Mouse (Mus musculus) fat pad, adult 2 months (tissue): ENCODE measurements around the gene Sfmbt1.

Experiments
- DNase-seq: peaks from one replicate; pipeline ENCODE4 v3.0.0-alpha.2; 2011; ENCODE audit warnings: low read depth, low spot score; ENCODE audit errors: extremely low read depth

Gene Sfmbt1

GRCm38 (mm10) chr14:30825021-30825475 lies 110.4 kb downstream of the Sfmbt1 start:
- peak; percentile 97 for DNase-seq

GRCm38 (mm10) chr14:30825476-30826131 lies 111.0 kb downstream of the Sfmbt1 start, which contains the start of gene Tmem110:
Gene Tmem110, plus strand, starts transcription at chr14:30825590.
- DNase-seq = no peak

DNA sequence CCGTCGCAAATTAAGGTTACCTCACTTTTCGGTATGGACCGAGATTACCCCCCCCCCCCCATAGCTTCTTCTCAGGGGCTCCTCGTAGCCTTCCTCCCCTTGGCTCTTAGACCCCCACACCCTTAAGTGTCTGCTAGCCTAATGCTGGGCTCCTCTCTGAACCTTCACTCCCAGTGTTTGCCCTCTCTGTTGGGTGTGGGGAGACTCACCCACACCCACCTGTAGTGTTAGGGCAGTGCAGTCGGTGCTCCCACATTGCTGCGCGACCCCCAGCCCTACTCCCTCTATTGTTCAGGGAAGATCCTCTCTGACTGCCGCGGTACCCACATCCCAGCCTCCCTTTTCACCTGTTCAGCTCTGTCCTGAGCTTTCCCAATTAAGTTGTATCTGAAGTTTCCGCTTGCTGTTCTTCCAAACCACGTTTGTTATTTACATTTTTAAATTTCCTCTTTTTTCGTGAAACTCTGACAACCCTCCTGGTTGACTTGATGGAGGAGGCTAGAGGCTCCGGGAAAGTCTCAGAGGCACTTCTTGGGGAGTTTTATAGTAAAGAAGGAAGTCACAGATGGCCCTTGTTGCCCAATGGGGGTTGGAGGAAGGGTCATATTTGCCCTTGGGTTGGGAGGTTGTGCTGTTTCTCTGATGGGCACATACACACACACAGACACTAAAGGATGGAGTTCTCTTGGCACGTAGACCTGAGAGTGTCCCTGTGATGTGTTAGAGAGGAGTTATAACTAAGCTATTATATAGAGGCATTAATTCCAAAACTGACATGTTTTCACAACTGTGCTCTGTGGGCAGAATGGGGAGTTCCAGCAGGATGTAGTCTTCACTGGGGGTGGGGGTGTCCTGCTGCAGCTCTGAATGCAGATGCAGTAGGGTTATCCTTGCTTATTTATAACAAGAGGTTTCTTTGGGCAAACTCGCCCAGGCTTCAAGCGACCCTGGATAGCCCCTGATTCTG lies 111.8 kb downstream of the Sfmbt1 start:
- DNase-seq = no peak

DNA sequence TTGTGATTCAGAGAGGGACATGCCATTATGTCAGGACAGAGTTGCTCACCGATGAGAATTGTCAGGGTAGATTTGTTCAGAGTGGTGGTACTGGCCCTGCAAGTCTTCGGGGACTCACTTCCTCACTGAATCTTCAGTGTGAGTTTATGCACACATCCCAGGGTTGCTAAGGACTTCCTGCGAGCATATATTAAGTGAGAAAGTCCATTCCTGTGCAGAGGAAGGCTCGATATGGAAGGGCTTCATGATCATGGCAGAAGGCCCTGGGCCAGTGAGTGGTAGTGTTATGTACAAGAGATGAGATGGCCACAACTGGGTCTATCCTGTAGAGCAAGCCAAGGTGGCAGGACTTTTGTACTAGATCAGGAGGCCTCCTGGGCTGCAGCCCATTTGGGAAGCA lies 112.8 kb downstream of the Sfmbt1 start:
- DNase-seq = no peak

DNA sequence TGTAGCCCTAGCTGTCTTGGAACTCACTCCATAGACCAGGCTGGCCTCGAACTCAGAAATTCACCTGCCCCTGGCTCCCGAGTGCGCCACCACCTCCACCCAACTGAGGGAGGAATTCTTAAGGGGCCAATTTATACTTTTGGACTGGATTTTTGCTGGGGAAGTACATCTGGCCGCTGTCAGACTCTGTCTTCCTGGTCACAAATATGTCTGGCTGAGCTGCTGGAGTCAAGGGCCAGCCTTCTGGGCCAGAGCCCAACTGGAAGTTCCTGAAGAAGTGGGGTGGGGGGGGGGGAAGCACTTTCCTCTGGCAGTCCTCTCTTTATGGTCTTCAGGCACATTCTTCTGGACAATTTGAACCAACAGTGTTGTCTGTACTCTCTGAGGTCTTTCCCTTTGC lies 113.4 kb downstream of the Sfmbt1 start:
- no peak for DNase-seq

GRCm38 (mm10) chr14:30828635-30829460 lies 114.2 kb downstream of the Sfmbt1 start:
- no peak for DNase-seq

DNA sequence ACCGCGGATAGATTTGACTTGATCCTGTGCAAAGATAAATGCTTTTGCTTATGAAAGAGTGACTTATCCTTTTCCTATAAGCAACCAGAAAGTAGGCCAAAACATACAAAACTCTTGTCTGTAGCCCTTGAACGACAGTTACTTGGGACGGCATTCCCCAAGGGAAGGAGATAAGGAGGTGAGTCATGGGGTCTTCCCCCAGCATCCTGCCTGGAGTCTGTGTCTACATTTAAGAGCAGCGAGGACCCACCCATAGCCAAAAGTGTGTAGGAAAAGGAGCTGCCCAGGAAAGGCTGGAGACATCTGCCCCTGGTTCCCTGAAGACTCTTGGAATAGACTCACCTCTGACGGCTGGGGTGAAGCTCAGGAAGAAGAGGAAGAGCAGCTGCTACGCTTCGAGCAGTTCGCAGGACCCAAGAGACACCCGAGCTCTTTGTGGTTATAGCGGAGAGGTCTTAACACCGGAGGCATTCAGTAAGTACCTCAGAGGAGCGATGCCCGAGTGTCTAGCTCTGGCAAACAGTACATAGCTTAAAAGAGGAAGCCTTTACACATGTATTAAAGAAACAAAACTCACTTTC lies 122.9 kb downstream of the Sfmbt1 start:
- DNase-seq = no peak

DNA sequence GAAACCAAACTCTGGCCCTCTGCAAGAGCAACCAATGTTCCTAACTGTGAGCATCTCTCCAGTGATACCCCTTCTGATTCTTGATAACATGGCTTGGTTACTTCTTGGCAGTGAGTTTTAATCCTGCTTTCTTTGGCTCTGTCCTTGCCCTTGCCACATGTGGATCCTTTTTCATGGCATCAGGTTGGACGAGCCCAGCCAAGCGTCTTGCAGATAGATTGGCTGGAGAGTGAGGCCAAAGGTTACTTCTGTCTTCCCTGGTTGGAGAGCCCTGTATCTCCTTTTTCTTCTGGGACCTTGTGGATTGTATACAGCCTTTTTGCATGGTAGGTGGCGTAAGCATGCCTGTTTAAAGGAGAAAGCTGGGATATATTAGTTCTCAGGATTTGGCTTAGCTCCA lies 129.1 kb downstream of the Sfmbt1 start:
- DNase-seq = no peak

GRCm38 (mm10) chr14:30850504-30850903 lies 135.9 kb downstream of the Sfmbt1 start:
- no peak for DNase-seq

DNA sequence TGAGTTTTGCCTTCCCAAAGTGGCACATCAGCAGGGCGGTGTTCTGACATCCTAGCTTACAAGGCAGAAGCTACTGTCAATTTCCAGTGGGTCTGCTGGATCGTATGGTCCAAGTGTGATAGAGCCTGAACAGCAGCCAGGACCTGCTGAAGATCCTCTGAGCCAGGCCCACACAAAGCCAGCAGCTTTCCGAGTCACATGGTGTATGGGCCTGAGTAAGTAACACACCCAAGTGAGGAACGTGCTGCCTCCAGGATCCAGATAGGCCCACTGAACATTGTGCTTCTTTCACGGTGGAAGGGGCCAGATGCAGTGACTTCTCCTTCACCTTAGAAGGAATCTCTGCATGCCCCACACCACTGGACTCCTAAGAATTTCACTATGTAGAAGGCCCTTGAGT lies 137.7 kb downstream of the Sfmbt1 start:
- DNase-seq = no peak

- DNase-seq = no peak
These were observed 140.7 kb downstream of the Sfmbt1 start for GRCm38 (mm10) chr14:30855316-30855715.

- DNase-seq = no peak
These were observed 142.3 kb downstream of the Sfmbt1 start for GRCm38 (mm10) chr14:30856885-30857507.

DNA sequence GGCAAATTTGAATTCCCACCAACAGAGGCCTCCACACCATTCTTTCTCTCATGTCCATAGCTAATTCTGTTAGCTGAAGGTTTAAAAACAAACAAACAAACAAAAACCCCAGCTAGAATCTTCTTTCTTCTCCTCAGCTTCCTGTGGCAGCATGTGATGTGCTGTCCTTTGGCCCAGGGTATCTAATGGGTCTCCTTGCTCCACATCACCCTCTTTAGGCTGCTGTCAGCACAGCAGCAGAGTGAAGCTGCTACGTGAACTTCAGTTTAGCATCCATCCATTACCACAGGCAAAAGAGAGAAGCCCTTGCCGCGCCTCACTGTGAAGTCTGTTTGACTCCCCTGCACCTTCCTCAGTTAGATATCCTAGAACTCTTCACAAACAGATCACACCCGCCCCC lies 143.3 kb downstream of the Sfmbt1 start:
- no peak for DNase-seq

DNA sequence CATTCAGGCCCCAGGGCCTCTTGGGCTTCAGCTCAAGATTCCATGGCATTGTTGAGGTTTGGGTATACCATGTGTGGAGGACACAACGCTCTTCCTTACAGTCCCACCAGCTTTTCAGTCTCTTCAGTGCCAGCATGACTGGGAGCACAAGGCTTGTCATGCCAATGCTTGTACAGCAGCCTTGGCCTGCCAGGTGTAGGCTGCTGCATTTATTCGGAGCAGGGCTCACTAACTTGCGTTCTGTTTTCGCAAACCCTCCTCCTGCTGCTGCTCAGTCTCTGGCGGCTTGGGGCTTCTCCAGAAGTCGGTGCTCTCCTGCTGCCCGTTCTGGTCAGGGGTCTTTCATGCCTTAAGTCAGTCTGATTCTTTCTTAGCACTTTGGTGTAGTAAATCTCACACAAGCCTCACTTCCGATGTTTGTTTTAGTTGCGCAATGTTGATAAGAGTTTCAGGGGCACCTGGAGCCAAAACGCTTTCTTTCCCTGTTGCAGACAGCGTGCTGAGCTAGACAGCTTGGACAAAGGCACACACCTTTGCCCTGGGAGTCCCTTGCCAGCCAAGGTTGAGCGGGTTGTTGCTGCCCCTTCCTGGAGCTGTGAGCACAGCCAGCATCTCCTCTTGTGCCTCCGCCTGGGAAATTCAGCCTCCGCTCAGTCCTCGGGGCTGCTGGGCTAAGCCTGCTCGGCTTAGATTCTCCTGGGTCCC lies 146.9 kb downstream of the Sfmbt1 start:
- DNase-seq = no peak

GRCm38 (mm10) chr14:30862368-30862767 lies 147.7 kb downstream of the Sfmbt1 start:
- DNase-seq = no peak

- DNase-seq = no peak
These were observed 150.7 kb downstream of the Sfmbt1 start for GRCm38 (mm10) chr14:30865311-30865710.

DNA sequence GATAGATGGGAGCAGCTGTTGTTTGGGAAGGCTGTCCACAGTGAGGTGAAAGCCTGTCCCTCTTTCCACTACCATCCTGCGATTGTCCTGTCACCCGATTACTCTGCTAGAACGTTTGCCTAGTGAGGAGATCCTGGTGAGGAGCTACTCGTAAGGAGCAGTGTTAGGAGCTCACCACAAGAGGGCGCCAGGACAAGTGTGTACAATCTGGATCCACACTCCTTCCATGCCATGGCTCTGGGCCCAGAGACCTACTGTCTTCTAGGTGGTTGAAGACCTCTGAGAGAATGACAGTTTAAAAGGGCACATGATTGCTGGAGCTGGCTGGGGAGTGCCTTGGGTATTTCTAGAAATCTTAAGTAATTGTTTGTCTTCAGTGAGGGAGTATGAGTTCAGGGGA lies 152.4 kb downstream of the Sfmbt1 start:
- DNase-seq = no peak

DNA sequence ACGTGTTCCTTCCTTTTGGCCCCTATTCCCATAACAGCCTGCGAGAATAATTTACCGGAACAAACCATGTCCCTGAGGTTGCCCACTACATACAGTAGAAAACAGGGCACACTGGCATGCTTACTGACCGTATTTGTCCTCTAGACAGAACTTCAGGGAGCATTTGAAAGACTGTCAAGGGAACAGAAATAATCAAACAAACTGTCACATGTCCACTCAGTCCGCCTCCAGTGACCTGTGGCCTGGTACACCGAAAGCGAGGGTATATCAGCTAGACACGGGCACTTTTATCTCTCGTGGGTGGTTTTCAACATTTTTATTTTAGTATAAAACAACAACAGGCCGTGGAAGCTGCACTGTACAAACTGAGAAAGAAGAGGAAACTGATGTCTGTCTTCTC lies 154.2 kb downstream of the Sfmbt1 start:
- no peak for DNase-seq

- DNase-seq = peak; percentile 59
These were observed 154.7 kb downstream of the Sfmbt1 start for GRCm38 (mm10) chr14:30869391-30869801.
